Comparison of ENCODE assay signal across 11 mouse cellular contexts in genomic region chr12:30036569-30037055, GRCm38 (mm10).
A peak's percentile ranks its signal among the peaks of the same experiment; 100 is the strongest.
DNase-seq lines count a peak whose midpoint lies in the region; ATAC-seq lines count a peak whose summit lies in the region.
"Had no signal": no experiment of that assay in that cellular context is flagged by ENCODE, and none has a peak within 500 bp of the region (broad histone marks: within the 10 kb centered on the region; RNA-seq: fewer than 3 reads in every experiment).

No protein-coding gene starts in this region.

- peak overlapping the region; percentile 44; the same call in 1 of the 2 replicates for H3K27ac ChIP-seq in midbrain, embryonic 15.5 days
- no peak overlapping the region for H3K27ac ChIP-seq in intestine, embryonic 15.5 days

- no peaks in the 10 kb centered on the region for H3K9me3 ChIP-seq in midbrain, embryonic 15.5 days
- no peaks in the 10 kb centered on the region for H3K9me3 ChIP-seq in intestine, embryonic 15.5 days

- ATAC-seq in midbrain, embryonic 15.5 days (replicated peaks): peak; percentile 81
- ATAC-seq in intestine, embryonic 15.5 days: no peak

- peaks cover 5% of the 10 kb centered on the region; the same call in 1 of the 2 replicates for H3K4me1 ChIP-seq in midbrain, embryonic 15.5 days
- H3K4me1 ChIP-seq in intestine, embryonic 15.5 days (replicated peaks): 0 out of 2 replicates have a peak, but pooled peaks cover 4% of the 10 kb centered on the region

- 34% methylated on average over 4 of the region's 4 CpGs for WGBS in midbrain, embryonic 15.5 days
- WGBS in intestine, embryonic 15.5 days: 72% methylated on average over 4 of the region's 4 CpGs

- peak; percentile 30 to 36 for DNase-seq in heart, adult 18-20 months
- no peak for DNase-seq in heart, adult 8-10 months (ENCODE audit: low spot score)
- peak; percentile 43 for DNase-seq in brain, adult 2 months (ENCODE audit: low read depth, low spot score)
- peak; percentile 44 for DNase-seq in heart, postnatal 4 days
- DNase-seq in c-Kit-positive CD71-positive TER-119-positive erythroid progenitor cells, embryonic 14.5 days (ENCODE audit: low spot score): no peak
- no peak for DNase-seq in adrenal gland, postnatal 14 days
- DNase-seq: cerebellum, postnatal 25 days; gastrocnemius, postnatal 36 days; lung, adult 2 months had no signal

- no peak overlapping the region for H3K4me2 ChIP-seq in midbrain, embryonic 15.5 days
- no peak overlapping the region for H3K4me2 ChIP-seq in intestine, embryonic 15.5 days (replicated peaks)

- no peak overlapping the region for H3K4me3 ChIP-seq in midbrain, embryonic 15.5 days
- no peak overlapping the region for H3K4me3 ChIP-seq in intestine, embryonic 15.5 days (replicated peaks)

- no peaks in the 10 kb centered on the region for H3K27me3 ChIP-seq in midbrain, embryonic 15.5 days (replicated peaks)
- H3K27me3 ChIP-seq in intestine, embryonic 15.5 days (replicated peaks): no peaks in the 10 kb centered on the region

- H3K36me3 ChIP-seq in midbrain, embryonic 15.5 days (replicated peaks): no peaks in the 10 kb centered on the region
- no peaks in the 10 kb centered on the region for H3K36me3 ChIP-seq in intestine, embryonic 15.5 days

- no peak overlapping the region for H3K9ac ChIP-seq in midbrain, embryonic 15.5 days
- H3K9ac ChIP-seq in intestine, embryonic 15.5 days: no peak overlapping the region

Comparison
In these comparisons a context has a peak if more than half of its experiments do, and no peak if none do; other contexts are left out.
1. DNase-seq: peak in heart, adult 18-20 months (2 of 2), brain, adult 2 months (single experiment) and heart, postnatal 4 days (single experiment); none in heart, adult 8-10 months (single experiment), c-Kit-positive CD71-positive TER-119-positive erythroid progenitor cells, embryonic 14.5 days (single experiment) and adrenal gland, postnatal 14 days (single experiment).